ENCODE assay signal across 9 mouse cellular contexts in the genomic region with DNA sequence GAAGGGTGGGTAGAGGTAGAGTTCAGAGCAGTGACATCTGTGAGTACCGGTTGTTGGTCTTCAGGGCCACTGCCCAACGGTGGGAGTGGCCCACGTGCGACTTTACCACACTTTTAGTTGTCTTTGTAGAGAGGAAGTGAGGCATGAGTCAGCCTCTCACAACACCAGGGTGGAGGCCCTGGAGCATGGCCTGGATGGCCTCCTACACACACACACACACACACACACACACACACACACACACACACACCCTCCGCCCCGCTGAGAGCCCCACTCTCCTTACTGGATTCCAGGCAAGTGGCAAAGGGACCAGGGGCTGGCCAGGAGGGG. TPM values are rescaled to one million over a fixed set of nuclear protein-coding genes. Genes with fewer than 3 reads are reported as not detected.
DNase-seq lines count a peak whose midpoint lies in the region; ATAC-seq and TF ChIP-seq lines count a peak whose summit lies in the region.
"Had no signal": no experiment of that assay in that cellular context is flagged by ENCODE, and none has a peak within 500 bp of the region (broad histone marks: within the 10 kb centered on the region; RNA-seq: fewer than 3 reads in every experiment).

No protein-coding gene starts in this region.

- H3K27me3 ChIP-seq in hindbrain, postnatal 0 days (ENCODE audit: insufficient read depth, low read length), result no peaks in the 10 kb centered on the region
- no peaks in the 10 kb centered on the region for H3K27me3 ChIP-seq in hindbrain, embryonic 16.5 days (replicated peaks; ENCODE audit: control insufficient read depth, insufficient read depth, low read length)
- no peaks in the 10 kb centered on the region for H3K27me3 ChIP-seq in liver, embryonic 11.5 days (replicated peaks; ENCODE audit: control insufficient read depth, insufficient read depth, low read length)
- no peaks in the 10 kb centered on the region for H3K27me3 ChIP-seq in midbrain, postnatal 0 days (ENCODE audit: insufficient read depth, low read length)
- H3K27me3 ChIP-seq in forebrain, postnatal 0 days (ENCODE audit: insufficient read depth, low read length), result no peaks in the 10 kb centered on the region

- no peak overlapping the region for H3K4me3 ChIP-seq in hindbrain, postnatal 0 days (ENCODE audit: low read length)
- H3K4me3 ChIP-seq in hindbrain, embryonic 16.5 days (ENCODE audit: low read length), result no peak overlapping the region
- H3K4me3 ChIP-seq in liver, embryonic 11.5 days (ENCODE audit: low read depth, low read length), result no peak overlapping the region
- no peak overlapping the region for H3K4me3 ChIP-seq in midbrain, postnatal 0 days (ENCODE audit: low read depth, low read length)
- H3K4me3 ChIP-seq in forebrain, postnatal 0 days (ENCODE audit: low read depth, low read length), result no peak overlapping the region

- whole genome bisulfite sequencing in hindbrain, postnatal 0 days, result 59% methylated on average over 6 of the region's 6 CpGs
- WGBS in hindbrain, embryonic 16.5 days, result 64% methylated on average over 6 of the region's 6 CpGs
- 26% methylated on average over 6 of the region's 6 CpGs for whole genome bisulfite sequencing in liver, embryonic 11.5 days
- 79% methylated on average over 6 of the region's 6 CpGs for WGBS in midbrain, postnatal 0 days
- WGBS in forebrain, postnatal 0 days, result 77% methylated on average over 6 of the region's 6 CpGs

- H3K9me3 ChIP-seq in hindbrain, postnatal 0 days (ENCODE audit: low read length), result no peaks in the 10 kb centered on the region
- H3K9me3 ChIP-seq in hindbrain, embryonic 16.5 days (ENCODE audit: control insufficient read depth, low read length), result no peaks in the 10 kb centered on the region
- no peaks in the 10 kb centered on the region for H3K9me3 ChIP-seq in liver, embryonic 11.5 days (ENCODE audit: control insufficient read depth, low read length)
- H3K9me3 ChIP-seq in midbrain, postnatal 0 days (ENCODE audit: low read length), result no peaks in the 10 kb centered on the region
- H3K9me3 ChIP-seq in forebrain, postnatal 0 days (ENCODE audit: low read length), result no peaks in the 10 kb centered on the region

- peaks cover 38% of the 10 kb centered on the region; the same call in 1 of the 2 replicates for H3K4me1 ChIP-seq in hindbrain, postnatal 0 days (ENCODE audit: insufficient read depth, low read length)
- H3K4me1 ChIP-seq in hindbrain, embryonic 16.5 days (ENCODE audit: control insufficient read depth, insufficient read depth, low read depth, low read length), result peaks cover 39% of the 10 kb centered on the region
- H3K4me1 ChIP-seq in liver, embryonic 11.5 days (replicated peaks; ENCODE audit: control insufficient read depth, insufficient read depth, low read length), result peaks cover 69% of the 10 kb centered on the region
- no peaks in the 10 kb centered on the region; the same call in 1 of the 2 replicates for H3K4me1 ChIP-seq in midbrain, postnatal 0 days (ENCODE audit: insufficient read depth, low read length)
- peaks cover 7% of the 10 kb centered on the region; the same call in 1 of the 2 replicates for H3K4me1 ChIP-seq in forebrain, postnatal 0 days (ENCODE audit: insufficient read depth)

- H3K9ac ChIP-seq in hindbrain, postnatal 0 days (replicated peaks; ENCODE audit: low read length), result 0 out of 2 replicates have a peak overlapping the region, but pooled peaks have one; percentile 24
- H3K9ac ChIP-seq in hindbrain, embryonic 16.5 days (ENCODE audit: low read depth, low read length), result no peak overlapping the region
- 0 out of 2 replicates have a peak overlapping the region, but pooled peaks have one; percentile 6 for H3K9ac ChIP-seq in liver, embryonic 11.5 days (ENCODE audit: low read depth, low read length)
- H3K9ac ChIP-seq in midbrain, postnatal 0 days (replicated peaks; ENCODE audit: low read length, poor library complexity, severe bottlenecking), result no peak overlapping the region
- no peak overlapping the region for H3K9ac ChIP-seq in forebrain, postnatal 0 days
- H3K9ac ChIP-seq: liver, embryonic 14.5 days had no signal

- no peaks in the 10 kb centered on the region for H3K36me3 ChIP-seq in hindbrain, postnatal 0 days (ENCODE audit: insufficient read depth, low read length)
- H3K36me3 ChIP-seq in hindbrain, embryonic 16.5 days (ENCODE audit: control insufficient read depth, insufficient read depth, low read length), result no peaks in the 10 kb centered on the region
- H3K36me3 ChIP-seq in liver, embryonic 11.5 days (ENCODE audit: control insufficient read depth, insufficient read depth, low read length), result no peaks in the 10 kb centered on the region
- H3K36me3 ChIP-seq in midbrain, postnatal 0 days (ENCODE audit: insufficient read depth, low read length), result no peaks in the 10 kb centered on the region
- H3K36me3 ChIP-seq in forebrain, postnatal 0 days (ENCODE audit: insufficient read depth), result no peaks in the 10 kb centered on the region

- TF ChIP-seq CTCF in hindbrain, postnatal 0 days (IDR thresholded peaks at IDR 0.05; ENCODE audit: low read depth), result no peak
- no peak for TF ChIP-seq CTCF in midbrain, postnatal 0 days (IDR thresholded peaks at IDR 0.05)
- no peak for TF ChIP-seq CTCF in forebrain, postnatal 0 days (IDR thresholded peaks at IDR 0.05; ENCODE audit: low read depth)

- H3K27ac ChIP-seq in hindbrain, postnatal 0 days, result no peak overlapping the region
- H3K27ac ChIP-seq in hindbrain, embryonic 16.5 days (ENCODE audit: low read depth, low read length), result no peak overlapping the region
- 0 out of 2 replicates have a peak overlapping the region, but pooled peaks have one; percentile 15 for H3K27ac ChIP-seq in liver, embryonic 11.5 days (ENCODE audit: low read depth, low read length)
- no peak overlapping the region for H3K27ac ChIP-seq in midbrain, postnatal 0 days (ENCODE audit: low read depth, low read length)
- no peak overlapping the region for H3K27ac ChIP-seq in forebrain, postnatal 0 days (ENCODE audit: low read depth, low read length)
- H3K27ac ChIP-seq: liver, embryonic 14.5 days had no signal

- no peak for DNase-seq in hindbrain, postnatal 0 days (ENCODE audit: low spot score)
- DNase-seq in NIH3T3 (ENCODE audit: low read depth), result peak; percentile 72
- DNase-seq in liver, embryonic 11.5 days (ENCODE audit: low spot score), result no peak
- DNase-seq in spleen, adult 18-20 months, result peak; percentile 59 to 65
- DNase-seq in midbrain, postnatal 0 days (ENCODE audit: low spot score), result no peak
- no peak for DNase-seq in adrenal gland, adult 8-10 months
- DNase-seq in forebrain, postnatal 0 days, result no peak

- no peak overlapping the region for H3K4me2 ChIP-seq in hindbrain, postnatal 0 days (ENCODE audit: low read depth, low read length)
- H3K4me2 ChIP-seq in hindbrain, embryonic 16.5 days (ENCODE audit: low read length), result no peak overlapping the region
- no peak overlapping the region for H3K4me2 ChIP-seq in liver, embryonic 11.5 days
- H3K4me2 ChIP-seq in midbrain, postnatal 0 days (ENCODE audit: low read depth, low read length, poor library complexity, severe bottlenecking), result no peak overlapping the region
- H3K4me2 ChIP-seq in forebrain, postnatal 0 days (ENCODE audit: low read depth), result no peak overlapping the region

- no peak for ATAC-seq in hindbrain, postnatal 0 days
- no peak for ATAC-seq in hindbrain, embryonic 16.5 days
- ATAC-seq in liver, embryonic 11.5 days (replicated peaks; ENCODE audit: low FRiP score), result 0 out of 2 replicates have a peak, but pooled peaks have one; percentile 18
- ATAC-seq in midbrain, postnatal 0 days (ENCODE audit: low FRiP score), result no peak
- ATAC-seq in forebrain, postnatal 0 days, result no peak

RNA-seq across cellular contexts. Expression of a gene that starts 10.1 kb away (rescaled TPM):
- total RNA-seq in hindbrain, postnatal 0 days (2014; rRNA removed), result 36.2 and 40.9 TPM in 2 replicates
- 18.6 and 19.0 TPM in 2 replicates for polyA plus RNA-seq in hindbrain, postnatal 0 days (2015; fragmentation: Nextera tagmentation; extraction: Ambion mirVana)
- 18.4 and 30.4 TPM in 2 replicates for polyA plus RNA-seq in hindbrain, embryonic 16.5 days (2015; fragmentation: Nextera tagmentation; extraction: Ambion mirVana)
- polyA plus RNA-seq in liver, embryonic 11.5 days (2014; fragmentation: Nextera tagmentation; extraction: Ambion mirVana), result 12.6 and 13.9 TPM in 2 replicates
- 43.4 and 47.6 TPM in 2 replicates for total RNA-seq in midbrain, postnatal 0 days (2014; rRNA removed)
- polyA plus RNA-seq in midbrain, postnatal 0 days (2015; fragmentation: Nextera tagmentation; extraction: Ambion mirVana), result 21.5 and 22.5 TPM in 2 replicates
- 10 to 100 TPM; 15.4 to 22.2 (median 17.5) TPM for total RNA-seq in adrenal gland, adult 8-10 months (2022)
- total RNA-seq in forebrain, postnatal 0 days (2014; rRNA removed), result 54.5 and 57.0 TPM in 2 replicates
- 24.8 and 28.8 TPM in 2 replicates for polyA plus RNA-seq in forebrain, postnatal 0 days (2015; fragmentation: Nextera tagmentation; extraction: Ambion mirVana)

RNA-seq across cellular contexts. Expression of a gene that starts 34.0 kb away (rescaled TPM):
- total RNA-seq in hindbrain, postnatal 0 days (2014; rRNA removed), result 16.4 and 19.4 TPM in 2 replicates
- polyA plus RNA-seq in hindbrain, postnatal 0 days (2015; fragmentation: Nextera tagmentation; extraction: Ambion mirVana), result 0.98 and 0.99 TPM in 2 replicates
- 0.76 and 1.2 TPM in 2 replicates for polyA plus RNA-seq in hindbrain, embryonic 16.5 days (2015; fragmentation: Nextera tagmentation; extraction: Ambion mirVana)
- 0.53 and 1.4 TPM in 2 replicates for polyA plus RNA-seq in liver, embryonic 11.5 days (2014; fragmentation: Nextera tagmentation; extraction: Ambion mirVana)
- 13.7 and 15.0 TPM in 2 replicates for total RNA-seq in midbrain, postnatal 0 days (2014; rRNA removed)
- polyA plus RNA-seq in midbrain, postnatal 0 days (2015; fragmentation: Nextera tagmentation; extraction: Ambion mirVana), result 0.60 and 0.79 TPM in 2 replicates
- total RNA-seq in adrenal gland, adult 8-10 months (2022), result 10 to 100 TPM in 2 of 4 experiments, 1 to 10 TPM in 2; 5.2 to 16.1 (median 8.7) TPM
- 6.5 and 13.0 TPM in 2 replicates for total RNA-seq in forebrain, postnatal 0 days (2014; rRNA removed)
- polyA plus RNA-seq in forebrain, postnatal 0 days (2015; fragmentation: Nextera tagmentation; extraction: Ambion mirVana), result 0.62 and 0.97 TPM in 2 replicates

Comparison
In these comparisons a context has a peak if more than half of its experiments do, and no peak if none do; other contexts are left out.
1. H3K9ac ChIP-seq: peak in hindbrain, postnatal 0 days (single experiment) and liver, embryonic 11.5 days (single experiment); none in hindbrain, embryonic 16.5 days (single experiment), midbrain, postnatal 0 days (single experiment) and forebrain, postnatal 0 days (single experiment).
2. DNase-seq: peak in NIH3T3 (single experiment) and spleen, adult 18-20 months (2 of 2); none in hindbrain, postnatal 0 days (single experiment), liver, embryonic 11.5 days (single experiment), midbrain, postnatal 0 days (single experiment), adrenal gland, adult 8-10 months (single experiment) and forebrain, postnatal 0 days (single experiment).